Mouse (Mus musculus): Measurements from ENCODE around the gene Nova2.

- TF ChIP-seq CTCF (IDR thresholded peaks at IDR 0.05; ENCODE audit: low read depth, low read length) (no peak), POLR2A (IDR thresholded peaks at IDR 0.05; ENCODE audit: borderline replicate concordance, low read depth, low read length) (no peak)
These were observed 22.5 kb downstream of the Nova2 start for GRCm38 (mm10) chr7:18948151-18948550.

Data from bone marrow macrophage, adult 2 months (primary cell).